Mouse (Mus musculus): ENCODE results near the gene Zfp940. TPM values are rescaled to one million over a fixed set of nuclear protein-coding genes. Genes with fewer than 3 reads are reported as not detected.
A peak's percentile ranks its signal among the peaks of the same experiment; 100 is the strongest.

Gene Zfp940
- total and polyA plus RNA-seq, 3 experiments, result 8.4 to 13.7 TPM; not detected in 1

- H3K79me2 ChIP-seq (ENCODE audit: control insufficient read depth, insufficient read depth, low read length, poor library complexity), result no peaks in the 10 kb centered on the region; the same call in 1 of the 2 replicates
- H3K9me3 ChIP-seq (replicated peaks; ENCODE audit: insufficient read depth, low read length), result no peaks in the 10 kb centered on the region
- no peaks in the 10 kb centered on the region for H3K27me3 ChIP-seq (ENCODE audit: control insufficient read depth in 1 of 2, insufficient read depth in 2 of 2, low read length in 2 of 2)
- DNase-seq (ENCODE audit: low read depth, low spot score), result peak; percentile 54
- H3K9ac ChIP-seq (ENCODE audit: control insufficient read depth, low read depth, low read length, poor library complexity, severe bottlenecking), result peak overlapping the region; percentile 79
- H3K36me3 ChIP-seq (ENCODE audit: control insufficient read depth in 1 of 2, insufficient read depth in 2 of 2, low read length in 2 of 2), result peaks cover 0 to 1% of the 10 kb centered on the region in 2 experiments; a peak in 1 of 4 replicates
- H3K4me1 ChIP-seq (ENCODE audit: control insufficient read depth in 1 of 2, insufficient read depth in 2 of 2, low read length in 2 of 2), result no peaks in the 10 kb centered on the region; a peak in 1 of 4 replicates
- peak overlapping the region; percentile 80 to 93 for H3K4me3 ChIP-seq (ENCODE audit: control insufficient read depth in 1 of 2, insufficient read depth in 1 of 2, low read depth in 2 of 2, low read length in 2 of 2)
- H3K27ac ChIP-seq (ENCODE audit: control insufficient read depth, low read depth, low read length), result no peak overlapping the region
- TF ChIP-seq ZC3H11A (IDR thresholded peaks at IDR 0.05; ENCODE audit: low read depth, low read length) (no peak), BHLHE40 (IDR thresholded peaks at IDR 0.05; ENCODE audit: borderline replicate concordance, low read depth, low read length) (no peak), MAZ (IDR thresholded peaks at IDR 0.05; ENCODE audit: low read depth, low read length) (no peak), ETS1 (IDR thresholded peaks at IDR 0.05; ENCODE audit: low read depth, low read length) (no peak), SIN3A (IDR thresholded peaks at IDR 0.05; ENCODE audit: low read length) (peak; percentile 17; the same call in 1 of the 2 replicates), ZMIZ1 (IDR thresholded peaks at IDR 0.05; ENCODE audit: low read depth, low read length) (no peak), USF2 (IDR thresholded peaks at IDR 0.05; ENCODE audit: borderline replicate concordance in 1 of 2, insufficient read depth in 1 of 2, low read depth in 1 of 2, low read length in 2 of 2) (no peak), CHD1 (IDR thresholded peaks at IDR 0.05; ENCODE audit: low read depth, low read length) (no peak), POLR2AphosphoS5 (IDR thresholded peaks at IDR 0.05; ENCODE audit: borderline replicate concordance, low read depth, low read length) (no peak), TBP (IDR thresholded peaks at IDR 0.05; ENCODE audit: low read depth, low read length) (peak; percentile 54; the same call in 1 of the 2 replicates), JUND (IDR thresholded peaks at IDR 0.05; ENCODE audit: low read depth, low read length) (no peak), TCF12 (IDR thresholded peaks at IDR 0.05; ENCODE audit: low read depth, low read length) (no peak), POLR2AphosphoS2 (IDR thresholded peaks at IDR 0.05; ENCODE audit: low read length) (no peak), GATA1 (IDR thresholded peaks at IDR 0.05; ENCODE audit: low read depth, low read length) (no peak), MAFK (IDR thresholded peaks at IDR 0.05; ENCODE audit: borderline replicate concordance, low read depth, low read length) (no peak), GABPA (IDR thresholded peaks at IDR 0.05; ENCODE audit: low read depth, low read length) (no peak), CTCF (IDR thresholded peaks at IDR 0.05 in 2 of 3, conservative IDR thresholded peaks at IDR 0.05 in 1 of 3; ENCODE audit: control insufficient read depth in 1 of 3, insufficient read depth in 1 of 3, low read depth in 2 of 3, low read length in 3 of 3, poor library complexity in 1 of 3, severe bottlenecking in 1 of 3) (no peak), MXI1 (IDR thresholded peaks at IDR 0.05; ENCODE audit: low read depth, low read length) (peak; percentile 56), ELF1 (IDR thresholded peaks at IDR 0.05; ENCODE audit: low read depth, low read length) (no peak), UBTF (IDR thresholded peaks at IDR 0.05; ENCODE audit: borderline replicate concordance, insufficient read depth, low read depth, low read length) (no peak), ZNF384 (IDR thresholded peaks at IDR 0.05; ENCODE audit: low read depth, low read length) (peak; percentile 80), NELFE (IDR thresholded peaks at IDR 0.05; ENCODE audit: low read depth, low read length) (no peak), RAD21 (IDR thresholded peaks at IDR 0.05; ENCODE audit: low read depth, low read length) (no peak), POLR2A (IDR thresholded peaks at IDR 0.05; ENCODE audit: control insufficient read depth in 1 of 2, insufficient read depth in 1 of 2, low read depth in 1 of 2, low read length in 2 of 2, poor library complexity in 1 of 2) (no peak), KAT2A (conservative IDR thresholded peaks at IDR 0.05; ENCODE audit: low read depth, low read length) (no peak), E2F4 (IDR thresholded peaks at IDR 0.05; ENCODE audit: borderline replicate concordance, low read depth, low read length) (no peak), MYB (IDR thresholded peaks at IDR 0.05; ENCODE audit: low read depth, low read length) (no peak), CHD2 (IDR thresholded peaks at IDR 0.05; ENCODE audit: low read length) (no peak), EP300 (IDR thresholded peaks at IDR 0.05; ENCODE audit: low read depth in 1 of 2, low read length in 2 of 2) (no peak), SMC3 (IDR thresholded peaks at IDR 0.05; ENCODE audit: low read depth, low read length) (no peak), MYC (IDR thresholded peaks at IDR 0.05; ENCODE audit: low read depth, low read length) (no peak), ZKSCAN1 (IDR thresholded peaks at IDR 0.05; ENCODE audit: low read depth, low read length) (no peak), NRF1 (IDR thresholded peaks at IDR 0.05; ENCODE audit: insufficient read depth, low read depth, low read length, poor library complexity, severe bottlenecking) (no peak), USF1 (IDR thresholded peaks at IDR 0.05; ENCODE audit: low read depth, low read length) (peak; percentile 24; the same call in 1 of the 2 replicates), RCOR1 (IDR thresholded peaks at IDR 0.05; ENCODE audit: low read depth, low read length) (no peak), HCFC1 (IDR thresholded peaks at IDR 0.05; ENCODE audit: low read depth, low read length) (no peak), MAX (IDR thresholded peaks at IDR 0.05; ENCODE audit: low read length) (peak; percentile 50; the same call in 1 of the 2 replicates), TAL1 (IDR thresholded peaks at IDR 0.05; ENCODE audit: low read length) (no peak)
These were observed 68.4 kb downstream of the Zfp940 start for GRCm38 (mm10) chr7:29785023-29785422.
